Mouse (Mus musculus): ENCODE results near the gene Aim2.
"Not testable (repeated sequence)": the region's sequence is repeated elsewhere in the genome, so short reads cannot be mapped to it uniquely, and the experiment has no call there.

Aim2 gene

DNA sequence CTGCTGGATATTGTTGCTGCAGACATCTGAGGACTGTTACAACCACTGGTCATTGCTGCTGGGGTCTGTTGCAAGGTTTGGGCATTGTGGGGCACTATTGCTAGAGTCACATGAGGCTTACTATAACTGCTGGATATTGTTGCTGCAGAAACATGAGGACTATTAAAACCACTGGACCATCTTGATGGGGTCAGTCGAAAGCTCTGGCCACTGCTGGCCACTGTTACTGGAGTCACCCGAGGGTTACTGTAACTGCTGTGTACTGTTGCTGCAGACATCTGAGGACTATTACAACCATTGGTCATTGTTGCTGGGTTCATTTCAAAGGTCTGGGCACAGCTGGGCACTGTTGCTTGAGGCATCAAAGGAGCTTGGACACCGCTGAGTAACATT is 130.5 kb downstream of the Aim2 start:
- not testable (repeated sequence) for DNase-seq

DNA sequence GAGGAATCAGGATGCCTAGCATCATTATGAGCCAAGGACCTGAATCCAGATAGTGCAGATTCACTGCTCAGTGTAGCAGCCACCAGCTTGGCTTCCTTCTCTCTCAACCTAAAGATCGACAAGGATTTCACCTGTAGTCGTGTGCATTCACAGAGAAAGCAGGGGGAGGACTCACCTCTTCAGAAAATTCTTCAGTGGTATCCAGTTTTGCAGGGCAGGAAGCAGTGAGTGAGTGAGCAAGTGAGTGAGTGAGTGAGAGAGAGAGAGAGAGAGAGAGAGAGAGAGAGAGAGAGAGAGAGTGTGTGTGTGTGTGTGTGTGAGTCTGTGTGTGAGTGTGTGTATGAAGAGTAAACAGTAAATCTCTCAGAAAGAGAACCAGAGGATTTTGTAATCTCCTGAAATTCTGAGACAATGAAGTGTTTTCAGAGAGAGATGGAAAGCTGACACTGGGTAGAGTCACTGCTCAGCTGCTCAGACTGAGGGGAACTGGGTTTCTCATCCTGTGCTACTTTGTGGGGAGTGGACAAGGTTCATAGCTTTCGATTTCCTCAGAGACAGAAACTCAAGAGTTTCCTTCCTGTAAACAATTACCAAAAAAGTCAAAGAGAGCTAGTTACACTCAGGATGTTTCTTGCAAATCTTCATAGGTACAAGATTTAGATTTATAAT is 140.3 kb downstream of the Aim2 start, which contains the start of gene Ifi206:
Gene Ifi206, minus strand, starts transcription at position 230 of the 669 bp plus-strand sequence.
- not testable (repeated sequence) for DNase-seq

DNA sequence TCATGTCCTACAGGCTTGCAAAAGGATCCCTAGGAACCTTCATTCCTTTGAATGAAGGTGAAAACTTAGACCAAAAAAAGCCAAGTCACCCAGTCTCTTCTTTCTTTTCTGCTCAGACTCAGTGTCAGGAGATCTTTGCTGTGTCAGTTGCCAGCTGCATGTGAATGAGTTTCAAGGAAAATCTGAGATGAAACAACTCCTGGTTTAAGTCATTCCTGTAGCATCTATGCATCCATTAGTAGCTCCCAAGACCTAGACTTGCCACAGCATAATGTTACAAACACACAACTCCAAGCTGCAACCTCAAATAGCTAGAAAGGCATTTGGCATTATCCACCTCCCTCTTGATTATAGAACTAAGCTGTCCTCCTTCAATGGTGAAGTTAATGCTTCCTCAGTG is 140.8 kb downstream of the Aim2 start:
- DNase-seq = not testable (repeated sequence)

DNA sequence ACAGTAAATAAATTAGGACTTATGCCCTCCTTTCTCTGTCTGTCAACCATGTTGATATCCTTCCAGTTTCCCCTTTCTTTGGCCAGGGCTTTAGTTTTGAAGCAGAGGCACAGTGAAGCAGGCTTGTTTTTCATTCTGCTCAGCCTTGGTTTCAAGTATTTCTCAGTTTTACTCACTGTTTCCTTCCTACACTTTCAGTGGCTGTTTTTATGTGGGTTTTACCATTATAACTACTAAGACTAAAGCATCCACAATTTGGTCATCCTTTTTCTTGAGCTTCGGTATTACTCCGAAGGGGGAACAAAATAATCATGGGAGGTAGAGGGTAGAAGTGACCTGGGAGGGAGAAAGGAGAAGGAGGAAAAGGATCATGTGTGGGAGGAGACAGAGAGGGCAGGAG is 159.9 kb downstream of the Aim2 start:
- DNase-seq = not testable (repeated sequence)

Data from cerebellum, adult 11 months (tissue).